Mouse (Mus musculus) lung, postnatal 0 days (tissue): ENCODE data around the gene Rft1. TPM values are rescaled to one million over a fixed set of nuclear protein-coding genes. Genes with fewer than 3 reads are reported as not detected.
A peak's percentile ranks its signal among the peaks of the same experiment; 100 is the strongest.
"Not testable (repeated sequence)": the region's sequence is repeated elsewhere in the genome, so short reads cannot be mapped to it uniquely, and the experiment has no call there.

Experiments
- ATAC-seq: fragments of 200-750 bp; cut with Nextera tagmentation; 2 replicates; pipeline ENCODE4 v1.8.0; 2017; ENCODE audit warnings: moderate library complexity
- DNase-seq: peaks from one replicate; pipeline ENCODE4 v3.0.0-alpha.2; 2016; ENCODE audit warnings: low spot score
- H3K27ac ChIP-seq: fragments of 300-500 bp; sonication (generic); 2 replicates; pipeline ENCODE4 v1.5.1; 2014; ENCODE audit warnings: antibody characterized with exemption, mild to moderate bottlenecking, low read length, mixed read lengths
- H3K27me3 ChIP-seq: fragments of 300-500 bp; sonication (generic); replicated peaks from 2 replicates; pipeline ENCODE4 v1.6.1; 2014; ENCODE audit warnings: low read length, mixed read lengths; ENCODE audit not compliant: insufficient read depth
- H3K36me3 ChIP-seq: fragments of 300-500 bp; sonication (generic); 2 replicates; pipeline ENCODE4 v1.6.1; 2014; ENCODE audit warnings: low read length, mixed read lengths; ENCODE audit not compliant: insufficient read depth
- H3K4me1 ChIP-seq: fragments of 300-500 bp; sonication (generic); 2 replicates; pipeline ENCODE4 v1.6.1; 2014; ENCODE audit warnings: antibody characterized with exemption, low read depth, low read length, mixed read lengths; ENCODE audit not compliant: insufficient read depth
- H3K4me2 ChIP-seq: fragments of 300-500 bp; sonication (generic); replicated peaks from 2 replicates; pipeline ENCODE4 v1.6.1; 2014; ENCODE audit warnings: low read depth, mild to moderate bottlenecking, low read length, moderate library complexity, mixed read lengths
- H3K4me3 ChIP-seq: fragments of 300-500 bp; sonication (generic); 2 replicates; pipeline ENCODE4 v1.5.1; 2014; ENCODE audit warnings: low read depth, low read length
- H3K9ac ChIP-seq: fragments of 300-500 bp; sonication (generic); replicated peaks from 2 replicates; pipeline ENCODE4 v1.6.1; 2014; ENCODE audit warnings: low read depth, mild to moderate bottlenecking
- H3K9me3 ChIP-seq: fragments of 300-500 bp; sonication (generic); 2 replicates; pipeline ENCODE4 v1.6.1; 2016; ENCODE audit warnings: low read length, mixed read lengths
- CTCF ChIP-seq: IDR thresholded peaks from 2 replicates; pipeline ENCODE4 v1.5.1; 2016; ENCODE audit warnings: antibody characterized with exemption, mild to moderate bottlenecking
- EP300 ChIP-seq: IDR thresholded peaks from 2 replicates; pipeline ENCODE4 v1.6.1; 2016; ENCODE audit warnings: antibody characterized with exemption, mild to moderate bottlenecking, control low read depth
- WGBS: fragments of 180-500 bp; shearing (Covaris S2); extraction: QIAGEN DNeasy Blood & Tissue Kit; methylation state at CpG from one replicate; pipeline ENCODE4 v1.1.7; 2014; 5-methylcytosine and 5-hydroxymethylcytosine counted together
- polyA plus RNA-seq: library from polyadenylated mRNA; unstranded; fragments of >200 nt; fragmentation: Nextera tagmentation; extraction: Ambion mirVana; gene quantifications from 2 replicates; pipeline ENCODE4 v1.2.1, GENCODE M21; 2015

The Rft1 gene
- polyA plus RNA-seq, 1 experiment from 2014 or later, result 14.4 TPM

GRCm38 (mm10) chr14:30713769-30714168 lies 59.6 kb downstream of the Rft1 start:
- TF ChIP-seq EP300, result no peak
- no peak for TF ChIP-seq CTCF

GRCm38 (mm10) chr14:30714799-30715617 lies 60.8 kb downstream of the Rft1 start, which contains the start of gene Sfmbt1:
Gene Sfmbt1 (plus strand): TSS chr14:30714849.
- peak within 1 kb of the TSS; percentile 79 for H3K27ac ChIP-seq
- H3K36me3 ChIP-seq, result no peaks in the 10 kb centered on the region
- H3K27me3 ChIP-seq, result no peaks in the 10 kb centered on the region
- peak; percentile 14; the same call in 1 of the 2 replicates for TF ChIP-seq CTCF
- no peak for TF ChIP-seq EP300
- H3K4me3 ChIP-seq, result peak within 1 kb of the TSS; percentile 88
- peak; percentile 40 for ATAC-seq
- peak within 1 kb of the TSS; percentile 86 for H3K4me2 ChIP-seq
- H3K4me1 ChIP-seq, result no peaks in the 10 kb centered on the region
- H3K9ac ChIP-seq, result peak within 1 kb of the TSS; percentile 80
- 1% methylated on average over 73 of the region's 87 CpGs for WGBS
- no peaks in the 10 kb centered on the region for H3K9me3 ChIP-seq
- peak; percentile 29 for DNase-seq

More at GRCm38 (mm10) chr14:30713769-30714168, 59.6 kb downstream of the Rft1 start:
- Histone ChIP-seq H3K4me1 (no peaks in the 10 kb centered on the region), H3K4me2 (no peak overlapping the region), H3K27ac (no peak overlapping the region), H3K9ac (no peak overlapping the region), H3K4me3 (no peak overlapping the region), H3K36me3 (no peaks in the 10 kb centered on the region), H3K27me3 (no peaks in the 10 kb centered on the region), H3K9me3 (no peaks in the 10 kb centered on the region)
- WGBS, result 62% methylated on average over 1 of the region's 1 CpGs
- ATAC-seq (no peak), DNase-seq (no peak)

- Histone ChIP-seq H3K4me3 (peak overlapping the region; percentile 88), H3K9ac (peak overlapping the region; percentile 80), H3K36me3 (no peaks in the 10 kb centered on the region), H3K9me3 (no peaks in the 10 kb centered on the region), H3K27me3 (no peaks in the 10 kb centered on the region), H3K4me1 (no peaks in the 10 kb centered on the region), H3K27ac (peak overlapping the region; percentile 79), H3K4me2 (peak overlapping the region; percentile 86)
- DNase-seq, result peak; percentile 82
- TF ChIP-seq EP300 (no peak), CTCF (no peak)
- ATAC-seq, result peak; percentile 86
- under 1% methylated on average over 45 of the region's 68 CpGs for WGBS
These were observed 61.5 kb downstream of the Rft1 start for GRCm38 (mm10) chr14:30715618-30716050.

- DNase-seq (peak; percentile 66), ATAC-seq (peak; percentile 71)
- H3K4me1 ChIP-seq, result no peaks in the 10 kb centered on the region
- no peak for TF ChIP-seq EP300
- TF ChIP-seq CTCF, result no peak
- peak overlapping the region; percentile 79 for H3K27ac ChIP-seq
- peak overlapping the region; percentile 88 for H3K4me3 ChIP-seq
- H3K27me3 ChIP-seq, result no peaks in the 10 kb centered on the region
- H3K9me3 ChIP-seq, result no peaks in the 10 kb centered on the region
- peak overlapping the region; percentile 80 for H3K9ac ChIP-seq
- WGBS, result under 1% methylated on average over 53 of the region's 106 CpGs
- no peaks in the 10 kb centered on the region for H3K36me3 ChIP-seq
- peak overlapping the region; percentile 86 for H3K4me2 ChIP-seq
These were observed 62.1 kb downstream of the Rft1 start for GRCm38 (mm10) chr14:30716051-30716952.

GRCm38 (mm10) chr14:30716953-30717285 lies 62.8 kb downstream of the Rft1 start:
- Histone ChIP-seq H3K27ac (no peak overlapping the region), H3K9ac (0 out of 2 replicates have a peak overlapping the region, but pooled peaks have one; percentile 80), H3K9me3 (no peaks in the 10 kb centered on the region), H3K36me3 (no peaks in the 10 kb centered on the region), H3K4me1 (no peaks in the 10 kb centered on the region), H3K27me3 (no peaks in the 10 kb centered on the region), H3K4me2 (peak overlapping the region; percentile 86), H3K4me3 (peak overlapping the region; percentile 88)
- DNase-seq (peak; percentile 36), ATAC-seq (no peak)
- 11% methylated on average over 7 of the region's 7 CpGs for WGBS
- no peak for TF ChIP-seq EP300
- no peak for TF ChIP-seq CTCF

GRCm38 (mm10) chr14:30718696-30719095 lies 64.5 kb downstream of the Rft1 start:
- H3K9ac ChIP-seq, H3K4me2 ChIP-seq, H3K4me1 ChIP-seq, ATAC-seq, H3K27me3 ChIP-seq, H3K27ac ChIP-seq, H3K36me3 ChIP-seq, H3K4me3 ChIP-seq, DNase-seq, H3K9me3 ChIP-seq: not testable (repeated sequence)
- WGBS, result 93% methylated on average over 1 of the region's 1 CpGs
